Mouse (Mus musculus): ENCODE data around the gene Elavl2.
"Not testable (repeated sequence)": the region's sequence is repeated elsewhere in the genome, so short reads cannot be mapped to it uniquely, and the experiment has no call there.

Elavl2 gene

DNA sequence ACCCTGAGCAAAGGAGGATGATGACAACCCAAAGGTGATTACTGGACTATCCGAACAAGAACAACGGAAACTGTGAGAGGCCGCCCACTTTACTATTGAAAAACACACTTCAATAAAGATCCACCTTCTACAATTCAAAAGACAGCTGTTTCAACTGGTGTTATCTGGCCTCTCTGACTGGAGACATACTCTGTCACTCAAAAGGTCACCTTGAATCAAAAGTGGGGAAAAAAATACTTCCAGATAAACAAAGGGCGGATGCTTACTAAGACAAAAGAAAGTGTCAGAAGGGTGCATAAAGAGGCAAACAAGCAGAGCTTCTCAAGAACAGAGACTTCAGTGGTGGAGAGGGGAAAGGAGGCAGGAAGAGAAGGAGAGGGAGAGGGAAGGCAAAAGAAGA is 66.4 kb downstream of the Elavl2 start:
- DNase-seq (ENCODE audit: low read depth, low spot score) = no peak

DNA sequence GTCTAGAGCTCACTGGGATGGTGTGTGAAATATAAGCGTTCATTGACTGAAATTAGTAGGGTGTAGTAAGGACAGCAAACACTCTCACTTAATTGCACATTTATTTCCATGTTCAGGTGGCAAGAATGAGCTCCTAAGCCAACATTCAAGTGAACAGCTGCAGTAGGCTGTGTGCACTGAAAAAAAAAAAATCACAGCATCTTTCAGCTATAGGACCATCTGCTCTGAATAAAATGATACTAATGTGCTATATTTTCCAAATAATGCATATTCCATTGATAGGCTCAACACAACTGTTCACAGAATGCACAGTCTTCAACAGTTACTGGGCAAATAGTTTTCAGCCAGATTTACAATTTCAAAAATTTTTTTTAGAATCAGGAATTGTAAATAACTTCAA is 89.8 kb downstream of the Elavl2 start:
- DNase-seq (ENCODE audit: low read depth, low spot score) = no peak

DNA sequence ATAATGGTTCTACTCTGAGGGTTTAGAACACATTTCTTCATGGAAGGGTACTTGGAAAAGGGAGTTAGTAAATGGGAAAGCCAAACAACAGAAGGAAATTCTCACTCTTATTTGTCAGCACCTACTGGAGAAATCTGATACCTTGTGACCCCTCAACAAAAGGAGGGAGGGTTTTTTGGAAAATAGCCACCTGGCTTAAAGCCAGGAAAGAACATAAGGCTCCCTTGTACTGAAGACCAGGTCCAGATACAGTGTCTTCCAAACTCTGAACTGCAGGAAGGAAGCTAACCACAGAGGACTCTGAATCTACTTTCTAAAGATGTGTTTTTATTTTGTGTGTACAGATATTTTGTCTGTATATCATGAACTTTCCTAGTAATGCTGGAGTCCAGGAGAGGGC is 102.9 kb downstream of the Elavl2 start:
- DNase-seq (ENCODE audit: low read depth, low spot score) = no peak

DNA sequence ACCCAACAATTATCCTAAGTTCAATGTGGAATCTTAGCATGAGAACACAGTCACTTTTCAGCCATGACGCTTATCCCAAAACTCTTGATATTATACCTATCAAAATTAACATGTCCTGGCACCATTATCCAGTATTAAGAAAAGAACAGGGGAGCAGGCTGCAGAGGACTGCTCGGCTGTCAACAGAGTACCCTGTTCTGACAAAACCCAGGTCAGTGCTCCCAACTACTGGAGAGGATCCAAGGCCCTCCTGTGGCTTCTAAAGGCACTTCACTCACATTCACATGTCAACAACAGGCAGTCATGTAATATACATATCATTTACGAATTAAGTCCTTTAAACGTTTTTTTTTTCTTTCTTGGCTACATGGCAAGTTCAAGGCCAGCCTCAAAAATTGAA is 105.3 kb downstream of the Elavl2 start:
- DNase-seq (ENCODE audit: low read depth, low spot score) = no peak

DNA sequence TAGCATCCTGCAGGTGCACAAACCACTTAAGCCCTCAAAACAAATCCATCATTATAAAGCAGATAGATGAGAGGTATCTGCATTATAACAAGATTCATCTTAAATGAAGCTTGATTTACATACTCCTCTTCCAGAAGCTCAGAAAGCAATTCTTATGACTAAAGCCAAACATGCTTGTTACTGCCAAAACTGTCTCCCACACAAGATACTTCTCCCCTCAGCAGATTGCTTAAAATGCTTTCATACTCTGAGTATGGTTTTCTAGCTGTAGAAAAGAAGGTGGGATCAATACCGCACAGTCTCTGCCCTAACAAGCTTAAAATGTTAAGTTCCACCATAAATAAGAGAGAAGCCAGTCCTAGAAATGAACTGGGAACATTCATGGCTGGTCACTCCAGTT is 109.1 kb downstream of the Elavl2 start:
- no peak for DNase-seq (ENCODE audit: low read depth, low spot score)

DNA sequence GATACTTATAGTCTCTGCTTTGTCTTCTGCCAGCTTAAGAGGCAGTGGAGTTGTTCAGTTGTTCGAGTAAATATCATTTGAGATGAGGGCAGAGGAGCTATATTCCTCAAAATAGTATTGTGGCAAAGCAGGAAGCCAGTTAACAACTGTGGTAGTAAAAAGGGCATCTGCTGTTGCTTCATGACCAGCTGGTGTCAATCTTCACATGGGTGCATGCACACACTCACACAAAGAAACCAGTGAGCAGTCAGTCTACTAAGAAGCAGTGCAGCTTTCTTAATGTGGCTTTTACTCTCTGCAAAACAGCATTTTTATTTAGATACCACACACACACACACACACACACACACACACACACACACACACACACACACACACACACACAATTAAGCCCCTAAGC is 110.2 kb downstream of the Elavl2 start:
- no peak for DNase-seq (ENCODE audit: low read depth, low spot score)

DNA sequence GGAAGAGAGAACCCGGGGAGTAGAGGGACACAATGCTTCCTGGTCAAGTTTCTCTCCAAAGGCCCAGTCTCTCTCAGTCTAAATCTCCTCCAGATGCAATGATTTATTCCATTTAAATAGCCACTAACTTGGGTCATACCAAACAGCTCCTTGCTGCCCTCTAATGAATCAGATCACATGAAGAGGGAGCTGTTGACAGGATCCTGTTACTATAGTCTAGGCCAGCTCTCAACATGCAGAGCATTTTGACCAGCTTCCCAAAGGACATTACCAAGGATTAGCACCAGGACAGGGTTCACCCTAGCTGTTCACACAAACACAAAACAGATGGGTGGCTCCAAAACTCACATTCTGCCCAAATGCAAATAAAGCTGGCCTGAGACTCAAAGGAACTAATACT is 111.4 kb downstream of the Elavl2 start:
- no peak for DNase-seq (ENCODE audit: low read depth, low spot score)

DNA sequence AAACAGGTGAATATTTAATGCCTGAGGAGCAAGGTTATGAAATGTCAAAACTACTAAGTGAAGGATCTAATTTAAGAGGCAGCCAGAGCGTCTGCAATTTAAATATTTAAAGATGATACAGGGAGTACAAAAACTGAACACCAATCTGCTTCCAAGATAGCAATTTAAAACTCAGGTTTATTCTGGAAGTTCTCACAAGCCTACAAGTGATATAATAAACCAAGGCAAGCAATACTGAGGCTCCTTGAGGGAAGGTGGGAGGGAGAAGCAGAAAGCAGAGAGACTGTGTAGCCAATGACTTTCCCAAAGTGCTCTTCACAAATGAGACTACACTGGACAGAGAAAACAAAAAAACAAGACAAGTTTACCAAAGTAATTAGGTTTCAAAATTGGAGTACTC is 132.2 kb downstream of the Elavl2 start:
- DNase-seq (ENCODE audit: low read depth, low spot score) = no peak

DNA sequence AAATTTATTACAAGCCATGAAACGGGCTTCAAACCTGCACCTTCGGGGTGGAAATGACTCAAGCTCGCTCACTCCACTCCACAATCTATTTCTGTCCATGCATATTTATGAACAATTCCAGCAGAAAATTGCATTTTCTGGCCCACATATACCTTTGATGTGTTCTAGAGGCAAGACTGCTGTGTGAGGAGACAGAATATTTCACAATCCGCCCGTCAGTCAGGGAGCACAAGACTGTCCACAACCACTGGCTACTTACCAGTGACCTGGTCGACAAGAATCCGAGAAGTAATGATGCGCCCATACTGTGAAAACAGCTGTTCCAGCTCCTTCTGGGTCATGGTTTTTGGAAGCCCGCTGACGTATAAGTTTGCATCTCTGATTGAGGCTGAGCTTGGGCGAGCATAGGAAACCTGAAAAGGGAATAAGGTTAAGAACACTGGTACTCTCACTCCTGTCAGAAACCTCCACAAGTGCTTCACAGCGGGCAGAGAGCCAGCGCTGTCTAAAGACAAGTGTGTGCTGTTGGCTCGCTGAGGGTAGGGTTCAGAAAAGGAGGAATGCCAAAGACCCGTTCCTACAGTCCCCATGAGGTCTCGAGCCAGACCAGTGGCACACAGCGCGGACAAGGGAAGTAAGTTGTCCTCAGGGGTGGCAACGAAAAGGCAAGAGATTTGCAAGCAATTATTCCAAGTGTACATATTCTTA is 136.7 kb downstream of the Elavl2 start:
- no peak for DNase-seq (ENCODE audit: low read depth, low spot score)

DNA sequence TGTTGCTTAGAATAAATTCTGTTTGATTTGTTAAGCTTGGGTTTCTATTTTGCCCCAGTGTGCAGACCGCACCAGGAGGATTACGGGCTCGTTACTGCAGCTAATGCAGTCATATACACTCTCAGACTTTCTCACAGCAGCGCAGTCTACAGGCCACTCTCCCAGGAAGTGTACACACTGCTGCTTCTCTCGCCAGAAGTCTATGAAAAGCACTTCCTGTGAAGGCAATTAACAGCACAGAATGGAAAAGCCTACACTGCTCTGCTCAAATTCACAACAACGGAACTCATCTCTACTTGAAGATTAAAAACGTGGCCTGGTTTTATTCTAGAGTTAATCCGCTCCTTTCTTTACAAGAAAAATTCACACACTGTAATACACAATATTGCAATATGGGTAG is 137.7 kb downstream of the Elavl2 start:
- DNase-seq (ENCODE audit: low read depth, low spot score) = no peak

DNA sequence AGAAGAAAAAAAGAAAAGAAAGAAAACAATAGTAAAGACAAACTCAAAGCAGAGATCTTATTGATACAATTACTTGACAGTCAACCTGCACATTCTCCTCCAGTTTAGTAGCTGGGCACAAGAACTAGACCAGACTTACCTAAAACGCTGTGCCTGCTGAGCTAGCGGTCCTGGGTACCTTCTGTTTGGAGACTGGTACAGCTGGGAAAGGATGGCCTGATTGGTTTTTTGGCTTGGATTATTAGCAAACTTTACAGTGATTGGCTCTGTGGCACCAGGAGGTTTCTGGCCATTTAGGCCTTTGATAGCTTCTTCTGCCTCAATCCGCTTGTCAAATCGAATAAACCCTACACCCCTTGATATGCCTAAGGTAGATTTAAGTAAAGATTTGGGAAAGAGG is 140.0 kb downstream of the Elavl2 start:
- no peak for DNase-seq (ENCODE audit: low read depth, low spot score)

DNA sequence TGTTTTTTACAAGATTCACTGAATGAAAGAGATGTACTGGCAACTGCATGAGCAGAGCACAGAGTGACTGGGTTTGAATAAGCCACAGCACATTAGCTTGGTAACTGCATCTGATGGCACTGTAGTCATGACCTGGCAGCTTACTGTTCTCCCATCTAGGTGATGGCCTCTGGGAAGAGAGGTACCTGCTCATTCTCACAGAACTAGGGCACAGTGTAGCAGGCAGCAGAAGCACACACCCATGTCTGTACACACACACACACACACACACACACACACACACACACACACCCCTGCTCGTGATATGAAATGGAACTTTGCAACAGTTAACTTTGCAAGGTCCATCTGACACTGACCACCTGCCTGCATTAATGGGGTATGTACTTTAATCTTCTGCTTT is 151.9 kb downstream of the Elavl2 start:
- DNase-seq (ENCODE audit: low read depth, low spot score) = no peak

DNA sequence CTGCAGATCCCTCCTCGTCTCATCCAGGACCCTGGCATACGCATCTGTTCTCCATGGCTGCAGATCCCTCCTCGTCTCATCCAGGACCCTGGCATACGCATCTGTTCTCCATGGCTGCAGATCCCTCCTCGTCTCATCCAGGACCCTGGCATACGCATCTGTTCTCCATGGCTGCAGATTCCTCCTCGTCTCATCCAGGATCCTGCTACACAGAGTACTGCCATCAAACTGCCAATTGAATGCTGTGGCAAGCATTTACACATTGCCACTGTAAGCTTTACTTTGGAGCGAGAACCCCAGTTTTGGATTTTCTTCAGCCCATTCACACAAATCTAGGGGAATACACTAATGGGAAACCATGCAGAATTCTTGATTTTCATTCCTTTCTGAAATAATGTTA is 155.4 kb downstream of the Elavl2 start:
- DNase-seq (ENCODE audit: low read depth, low spot score) = not testable (repeated sequence)

DNA sequence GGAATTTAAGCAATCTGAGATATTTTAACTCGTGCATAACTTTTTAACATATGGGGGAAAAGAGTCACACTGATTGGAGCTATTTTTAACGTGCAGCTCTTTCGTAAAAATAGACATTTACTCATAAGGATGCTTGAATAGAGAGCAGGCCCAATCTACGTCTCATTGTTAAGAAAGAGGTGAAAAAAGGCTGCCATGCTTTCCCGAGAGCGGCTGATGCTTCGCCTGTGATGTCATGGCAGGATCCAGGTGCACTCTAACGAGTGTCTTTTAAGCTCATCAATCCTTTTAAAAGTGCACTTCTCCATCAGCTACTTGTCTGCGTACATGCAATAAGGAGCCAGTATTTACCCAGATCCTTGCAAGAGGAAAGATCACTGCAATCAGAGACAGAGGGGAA is 156.0 kb downstream of the Elavl2 start:
- no peak for DNase-seq (ENCODE audit: low read depth, low spot score)

DNA sequence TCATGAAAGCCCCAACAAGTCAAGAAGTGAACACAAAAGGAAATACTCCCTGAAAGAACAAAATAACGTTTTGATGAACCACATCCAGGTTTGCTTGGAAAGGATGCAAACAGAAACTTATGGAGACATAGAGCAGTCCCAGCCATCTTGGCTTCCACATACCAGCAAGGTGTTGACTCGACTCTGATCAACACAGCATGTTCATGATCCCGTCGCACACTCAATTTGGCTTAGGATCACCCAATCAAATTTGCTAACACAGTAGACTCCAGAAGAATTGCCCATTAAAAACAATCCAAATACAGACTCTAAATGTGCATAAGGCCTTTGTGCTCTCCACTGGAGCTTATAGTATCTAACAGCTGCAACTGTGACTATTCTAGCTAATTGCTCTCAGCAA is 156.7 kb downstream of the Elavl2 start:
- no peak for DNase-seq (ENCODE audit: low read depth, low spot score)

DNA sequence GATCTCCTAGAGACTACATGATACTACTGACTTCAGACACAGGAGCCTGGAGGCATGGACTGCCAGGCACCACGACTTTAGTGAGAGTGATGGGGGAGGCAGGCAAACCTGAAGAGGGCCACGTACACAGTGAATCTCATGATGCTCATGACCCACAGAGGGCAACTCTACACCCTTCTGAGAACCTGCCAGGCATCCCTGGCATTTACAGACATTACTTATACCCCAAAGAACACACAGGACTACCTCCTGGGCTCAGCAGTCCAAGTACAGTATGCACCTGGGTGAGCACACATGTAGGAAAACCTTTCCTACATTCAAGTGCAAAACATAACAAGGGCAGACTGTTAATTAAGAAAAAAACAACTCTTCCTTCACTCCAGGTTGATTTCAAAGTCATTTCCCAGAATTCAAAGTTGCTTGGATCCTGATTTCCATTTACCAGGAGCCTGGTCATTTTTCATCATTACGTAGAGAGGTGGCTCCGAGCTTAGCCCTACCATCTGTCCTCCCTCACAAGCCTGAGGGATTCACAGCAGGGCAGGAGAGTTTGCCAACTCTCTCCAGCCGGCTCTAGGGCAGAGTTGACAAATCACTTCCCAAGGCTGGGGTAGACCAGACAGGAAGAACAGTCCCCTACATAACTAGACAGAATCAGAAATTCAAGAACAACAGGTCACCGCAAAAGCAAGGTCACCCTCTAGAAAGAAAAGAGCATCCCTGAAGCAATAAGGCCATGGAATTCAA is 161.7 kb downstream of the Elavl2 start:
- no peak for DNase-seq (ENCODE audit: low read depth, low spot score)

DNA sequence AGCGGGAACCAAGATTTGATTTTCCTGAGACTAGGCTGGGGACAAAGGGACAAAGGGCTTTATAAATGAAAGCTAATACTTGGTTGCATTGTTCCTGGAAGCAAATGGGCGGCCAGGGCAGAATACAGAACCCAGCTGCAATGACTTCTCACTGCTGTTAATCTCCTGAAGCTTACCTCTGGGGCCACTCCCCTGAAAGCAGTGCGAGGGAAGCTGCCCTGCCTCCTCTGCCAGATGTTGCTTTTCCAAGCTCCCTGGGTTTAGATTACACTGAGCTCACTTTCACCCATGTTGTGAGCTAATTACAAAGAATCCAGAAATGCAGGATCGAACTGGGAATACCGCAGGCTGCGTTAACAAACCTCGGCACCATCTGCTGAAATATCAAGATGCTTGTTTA is 163.6 kb downstream of the Elavl2 start:
- DNase-seq (ENCODE audit: low read depth, low spot score) = no peak

DNA sequence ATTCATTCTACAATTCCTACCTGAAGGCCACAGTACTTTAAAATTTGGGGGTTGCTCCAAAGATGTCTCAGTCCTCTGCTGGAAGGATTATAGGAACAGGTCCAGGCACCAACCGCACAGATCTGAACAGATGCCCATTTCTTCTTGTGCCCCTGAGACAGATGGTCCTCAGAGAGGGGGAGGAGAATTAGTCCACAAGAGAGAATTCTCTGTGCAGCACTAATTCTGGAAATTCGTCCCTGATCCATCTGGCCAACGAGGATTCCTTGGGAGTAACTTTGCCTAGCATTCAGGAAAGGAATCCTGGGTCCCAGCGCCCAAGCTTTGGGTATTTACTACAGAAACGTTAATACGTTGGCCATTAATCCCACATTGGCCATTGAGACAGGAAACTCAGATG is 165.6 kb downstream of the Elavl2 start:
- no peak for DNase-seq (ENCODE audit: low read depth, low spot score)

DNA sequence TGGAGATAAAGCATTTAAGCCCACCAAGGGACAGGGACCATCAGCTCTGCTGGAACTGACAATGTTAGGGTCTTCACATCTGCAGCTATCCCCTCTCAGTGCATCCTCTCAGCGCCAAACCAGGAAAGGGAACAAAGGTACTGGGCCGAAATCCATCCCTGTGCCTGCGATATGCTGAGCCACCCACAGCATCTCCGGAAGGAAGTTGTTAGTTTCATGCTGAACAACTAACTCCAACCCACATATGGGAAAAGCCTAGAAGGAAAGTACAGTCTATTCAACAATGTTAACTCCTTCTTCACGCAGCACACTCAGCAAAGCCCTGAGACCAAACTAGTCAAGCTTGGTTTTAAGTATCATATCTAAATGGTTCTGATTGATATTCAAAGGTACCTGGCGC is 167.0 kb downstream of the Elavl2 start:
- DNase-seq (ENCODE audit: low read depth, low spot score) = no peak

DNA sequence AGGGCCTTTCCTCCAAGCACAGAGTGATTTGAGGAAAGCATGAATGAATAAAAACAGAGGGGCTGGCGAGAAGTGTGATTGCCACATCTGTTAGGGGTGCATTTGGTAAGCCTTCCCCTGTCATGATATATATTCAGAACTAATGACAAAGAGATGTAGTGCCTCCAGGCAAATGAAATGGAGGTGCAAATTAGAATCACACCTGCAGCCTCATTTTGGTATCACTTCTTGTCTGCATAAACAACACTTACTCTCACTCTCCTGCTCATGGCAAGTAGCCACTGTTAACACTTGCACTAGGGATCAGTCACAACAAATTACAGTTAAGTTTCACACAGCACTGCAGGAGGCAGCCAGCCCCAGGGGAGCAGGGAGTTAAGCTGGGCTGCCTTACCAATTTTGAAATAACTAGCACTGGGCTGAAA is 170.1 kb downstream of the Elavl2 start:
- no peak for DNase-seq (ENCODE audit: low read depth, low spot score)

DNA sequence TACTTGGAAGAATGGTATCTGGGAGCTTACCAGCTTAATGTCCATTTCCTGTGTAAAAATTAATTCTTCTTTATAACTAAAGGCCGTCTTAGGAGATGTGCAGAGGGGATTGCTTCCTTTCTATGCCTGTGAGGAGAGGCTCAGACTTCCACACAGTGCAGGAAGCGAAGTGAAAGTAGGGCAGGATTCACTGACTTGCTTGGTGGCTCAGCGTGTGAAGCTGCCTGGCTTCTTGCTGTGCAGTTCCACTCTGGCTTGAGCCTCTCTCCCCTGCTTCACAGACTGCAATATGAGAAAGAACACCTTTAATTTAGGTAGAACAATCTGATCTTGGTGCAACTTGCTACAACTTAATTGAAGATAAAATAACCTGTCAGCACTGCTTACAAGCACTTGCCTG is 172.2 kb downstream of the Elavl2 start:
- DNase-seq (ENCODE audit: low read depth, low spot score) = no peak

DNA sequence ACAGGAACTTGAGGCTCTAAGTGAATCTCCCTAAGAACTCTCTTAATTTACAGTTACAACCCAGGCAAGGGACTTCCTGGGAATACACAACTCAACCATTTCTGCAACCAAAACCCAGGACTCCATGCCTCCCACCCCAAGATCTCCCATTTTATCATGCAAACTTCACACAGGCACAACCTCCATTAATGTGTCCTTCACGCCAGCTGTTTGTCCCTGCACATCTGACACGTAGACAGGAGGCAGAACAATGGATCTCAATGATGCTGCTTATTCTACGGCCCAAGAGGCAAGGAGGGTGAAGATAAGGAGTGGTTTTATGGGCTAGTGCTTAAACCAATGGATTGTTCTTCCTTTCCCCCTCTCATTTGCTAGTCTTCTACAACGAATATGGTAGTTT is 176.8 kb downstream of the Elavl2 start:
- no peak for DNase-seq (ENCODE audit: low read depth, low spot score)

DNA sequence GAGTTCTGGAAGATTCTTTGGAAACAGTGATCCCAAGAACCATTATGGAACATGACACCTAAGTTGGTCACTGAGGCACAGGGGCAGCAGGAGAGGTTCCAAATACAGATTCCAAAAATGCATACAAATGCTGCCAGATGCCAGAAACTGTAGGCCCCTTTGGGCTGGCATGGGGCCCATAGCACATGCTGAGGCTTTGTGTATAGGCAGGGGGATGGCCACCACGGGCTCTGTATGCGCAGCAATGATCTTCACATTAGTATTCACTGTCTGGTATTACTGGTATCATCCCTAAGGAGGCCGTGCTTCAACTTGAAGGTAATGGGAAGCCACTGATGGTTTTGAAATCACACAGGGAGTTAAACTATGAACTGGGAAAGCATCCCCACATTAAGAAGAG is 181.3 kb downstream of the Elavl2 start:
- DNase-seq (ENCODE audit: low read depth, low spot score) = no peak

DNA sequence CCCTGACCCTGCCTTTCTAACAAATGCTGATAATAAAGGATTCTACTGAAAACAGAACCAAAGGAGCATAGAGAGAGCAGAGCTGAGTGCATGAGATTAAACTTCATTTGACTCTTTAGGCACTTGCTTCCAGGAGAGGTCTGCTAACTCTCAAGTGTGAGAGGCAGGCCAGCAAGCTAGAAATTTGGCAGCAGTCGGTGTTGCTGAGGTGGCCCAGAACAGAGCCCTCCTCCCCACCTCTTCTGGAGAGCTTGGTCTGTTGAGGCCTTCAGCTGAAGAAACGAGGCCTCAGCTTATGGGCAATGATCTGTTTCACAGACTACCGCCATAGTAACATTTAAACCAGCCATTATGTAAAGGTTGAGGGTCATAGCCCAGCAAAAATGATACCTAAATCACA is 186.7 kb downstream of the Elavl2 start:
- no peak for DNase-seq (ENCODE audit: low read depth, low spot score)

All from CD4-positive, CD25-positive, alpha-beta regulatory T cell, adult 2 months (primary cell).